Mouse (Mus musculus): ENCODE measurements around the gene Rab29. TPM values are rescaled to one million over a fixed set of nuclear protein-coding genes. Genes with fewer than 3 reads are reported as not detected.

Gene Rab29
- total RNA-seq, 1 experiment from 2014 or later, result 20.0 TPM

DNA sequence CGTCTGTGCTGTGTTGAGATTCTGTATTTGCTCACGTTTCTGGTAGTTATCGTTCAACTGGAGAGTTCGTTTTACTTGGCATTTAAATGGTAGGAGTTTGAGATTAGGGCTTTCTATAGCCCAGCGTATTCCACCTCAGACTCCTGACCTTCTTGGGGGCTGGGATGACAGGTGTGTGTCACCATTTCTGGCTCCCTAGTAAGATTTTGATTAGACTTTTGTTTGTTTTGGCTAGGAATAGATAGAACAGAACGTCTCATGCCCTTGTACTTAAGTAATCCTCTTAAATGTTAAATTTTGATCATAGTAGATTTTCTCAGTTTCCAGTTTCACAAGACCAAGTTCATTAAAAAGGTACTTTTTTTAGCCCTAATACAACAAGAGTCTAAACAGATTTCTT is 50.6 kb downstream of the Rab29 start:
- no peak for ATAC-seq (replicated peaks; ENCODE audit: low read depth, poor library complexity, severe bottlenecking)

DNA sequence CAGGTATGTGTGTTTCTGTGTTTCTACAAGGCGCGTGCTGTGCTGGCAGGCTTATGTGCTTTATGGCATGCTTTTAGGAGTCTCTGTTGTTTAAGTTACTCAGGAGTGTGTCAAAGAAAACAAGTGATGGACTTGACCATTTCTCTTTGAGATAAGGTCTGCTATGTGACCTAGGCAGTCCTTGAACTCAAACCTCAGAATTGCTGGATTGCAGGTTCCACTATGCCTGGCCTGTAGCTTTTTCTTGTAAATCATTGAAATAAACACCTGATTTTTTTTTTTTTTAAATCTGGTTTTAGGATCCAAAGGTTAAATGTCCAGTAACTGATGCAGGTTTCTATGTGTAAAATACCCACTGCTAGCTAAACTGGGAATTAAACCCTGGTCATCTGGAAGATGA is 52.0 kb downstream of the Rab29 start:
- ATAC-seq (replicated peaks; ENCODE audit: low read depth, poor library complexity, severe bottlenecking), result no peak

DNA sequence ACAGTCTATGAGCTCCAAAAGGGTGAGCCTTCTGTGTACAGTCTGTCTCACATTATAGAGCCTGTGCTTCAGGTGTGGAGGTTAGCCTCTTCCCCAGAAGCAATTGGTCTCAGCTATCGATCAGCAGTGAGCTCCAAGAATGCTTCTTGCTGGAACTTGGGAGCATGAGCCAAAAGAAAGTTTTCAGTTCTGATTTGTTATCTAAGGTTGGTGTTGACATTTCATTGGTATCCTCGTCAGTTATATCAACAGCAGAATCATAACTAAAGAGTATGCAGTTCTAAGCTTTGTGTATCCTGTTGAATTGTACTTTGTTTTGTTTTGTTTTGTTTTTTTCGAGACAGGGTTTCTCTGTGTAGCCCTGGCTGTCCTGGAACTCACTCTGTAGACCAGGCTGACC is 55.1 kb downstream of the Rab29 start:
- no peak for ATAC-seq (replicated peaks; ENCODE audit: low read depth, poor library complexity, severe bottlenecking)

Other genes starting within 250 kb of the Rab29 start
- gene Ctse, start 228.9 kb upstream of the Rab29 start, total RNA-seq (2017), result 56.9 and 66.7 TPM in 2 replicates
- gene Rab7b, start 178.5 kb upstream of the Rab29 start, total RNA-seq (2017), result 10.5 and 11.4 TPM in 2 replicates
- not detected in 2 replicates for gene Slc26a9, start 123.2 kb upstream of the Rab29 start, total RNA-seq (2017)
- gene Pm20d1, start 69.8 kb upstream of the Rab29 start, total RNA-seq (2017), result not detected in 2 replicates
- 6.7 and 7.8 TPM in 2 replicates for gene Slc41a1, start 39.7 kb upstream of the Rab29 start, total RNA-seq (2017)
- 388 and 411 TPM in 2 replicates for gene Nucks1, start 43.3 kb downstream of the Rab29 start, total RNA-seq (2017)
- 9.8 and 10.6 TPM in 2 replicates for gene Slc45a3, start 95.7 kb downstream of the Rab29 start, total RNA-seq (2017)
- 86.9 and 112 TPM in 2 replicates for gene Elk4, start 140.4 kb downstream of the Rab29 start, total RNA-seq (2017)
- 0.63 and 5.5 TPM in 2 replicates for gene Mfsd4a, start 200.8 kb downstream of the Rab29 start, total RNA-seq (2017)